Mouse (Mus musculus) heart, postnatal 0 days (tissue): Measurements from ENCODE around the gene Pcdh20. TPM values are rescaled to one million over a fixed set of nuclear protein-coding genes. Genes with fewer than 3 reads are reported as not detected.

ENCODE experiments used
- ATAC-seq: fragments of 200-750 bp; cut with Nextera tagmentation; 2 replicates; pipeline ENCODE4 v1.8.0; 2017; ENCODE audit warnings: low read depth, moderate number of reproducible peaks, moderate library complexity; ENCODE audit not compliant: insufficient read depth
- DNase-seq: peaks from one replicate; pipeline ENCODE4 v3.0.0-alpha.2; 2016; ENCODE audit warnings: low spot score
- H3K27ac ChIP-seq: fragments of 300-500 bp; sonication (generic); 2 replicates; pipeline ENCODE4 v1.5.1; 2014; ENCODE audit warnings: low read depth, mild to moderate bottlenecking
- H3K27me3 ChIP-seq: fragments of 300-500 bp; sonication (generic); 2 replicates; pipeline ENCODE4 v1.6.1; 2014; ENCODE audit warnings: low read length, mixed read lengths; ENCODE audit not compliant: control insufficient read depth, insufficient read depth
- H3K36me3 ChIP-seq: fragments of 300-500 bp; sonication (generic); replicated peaks from 2 replicates; pipeline ENCODE4 v1.6.1; 2014; ENCODE audit warnings: low read length, mixed read lengths; ENCODE audit not compliant: control insufficient read depth, insufficient read depth
- H3K4me1 ChIP-seq: fragments of 300-500 bp; sonication (generic); 2 replicates; pipeline ENCODE4 v1.6.1; 2014; ENCODE audit warnings: antibody characterized with exemption; ENCODE audit not compliant: control insufficient read depth, insufficient read depth
- H3K4me2 ChIP-seq: fragments of 300-500 bp; sonication (generic); 2 replicates; pipeline ENCODE4 v1.6.1; 2014; ENCODE audit warnings: low read depth, mild to moderate bottlenecking, low read length, moderate library complexity
- H3K4me3 ChIP-seq: fragments of 300-500 bp; sonication (generic); 2 replicates; pipeline ENCODE4 v1.5.1; 2014; ENCODE audit warnings: low read depth, low read length
- H3K9ac ChIP-seq: fragments of 300-500 bp; sonication (generic); replicated peaks from 2 replicates; pipeline ENCODE4 v1.6.1; 2014; ENCODE audit warnings: low read depth, low read length, mixed read lengths
- H3K9me3 ChIP-seq: fragments of 300-500 bp; sonication (generic); replicated peaks from 2 replicates; pipeline ENCODE4 v1.6.1; 2016; ENCODE audit warnings: low read length; ENCODE audit not compliant: control insufficient read depth
- CTCF ChIP-seq: IDR thresholded peaks from 2 replicates; pipeline ENCODE4 v1.5.1; 2016; ENCODE audit warnings: antibody characterized with exemption, control low read depth, low read depth
- EP300 ChIP-seq: IDR thresholded peaks from 2 replicates; pipeline ENCODE4 v1.6.1; 2016; ENCODE audit warnings: antibody characterized with exemption, low read depth
- WGBS: fragments of 180-500 bp; shearing (Covaris S2); extraction: QIAGEN DNeasy Blood & Tissue Kit; methylation state at CpG from one replicate; pipeline ENCODE4 v1.1.7; 2014; 5-methylcytosine and 5-hydroxymethylcytosine counted together
- polyA plus RNA-seq: library from polyadenylated mRNA; unstranded; fragments of >200 nt; fragmentation: Nextera tagmentation; extraction: Ambion mirVana; gene quantifications from 2 replicates; pipeline ENCODE4 v1.2.1, GENCODE M21; 2015
- total RNA-seq: library from RNA; depleted of rRNA; stranded (reverse); fragments of >200 nt; gene quantifications from 2 replicates; pipeline ENCODE4 v1.2.3, GENCODE M21; 2014; ENCODE audit warnings: low replicate concordance

The Pcdh20 gene
- total and polyA plus RNA-seq, 2 experiments from 2014 or later = 0.70 to 1.4 TPM

GRCm38 (mm10) chr14:88427370-88427769 lies 43.8 kb downstream of the Pcdh20 start:
- Histone ChIP-seq H3K27me3 (no peaks in the 10 kb centered on the region), H3K4me3 (no peak overlapping the region), H3K27ac (no peak overlapping the region), H3K4me2 (no peak overlapping the region), H3K9me3 (no peaks in the 10 kb centered on the region), H3K4me1 (no peaks in the 10 kb centered on the region), H3K9ac (no peak overlapping the region), H3K36me3 (no peaks in the 10 kb centered on the region)
- DNase-seq = no peak
- TF ChIP-seq EP300 (no peak), CTCF (no peak)
- whole genome bisulfite sequencing = 83% methylated on average over 1 of the region's 1 CpGs
- ATAC-seq = no peak
